Mouse (Mus musculus): ENCODE data around the gene Sirpa. TPM values are rescaled to one million over a fixed set of nuclear protein-coding genes. Genes with fewer than 3 reads are reported as not detected.

Sirpa gene
- total and polyA plus RNA-seq, 3 experiments: 28.3 to 29.4 (median 28.9) TPM

DNA sequence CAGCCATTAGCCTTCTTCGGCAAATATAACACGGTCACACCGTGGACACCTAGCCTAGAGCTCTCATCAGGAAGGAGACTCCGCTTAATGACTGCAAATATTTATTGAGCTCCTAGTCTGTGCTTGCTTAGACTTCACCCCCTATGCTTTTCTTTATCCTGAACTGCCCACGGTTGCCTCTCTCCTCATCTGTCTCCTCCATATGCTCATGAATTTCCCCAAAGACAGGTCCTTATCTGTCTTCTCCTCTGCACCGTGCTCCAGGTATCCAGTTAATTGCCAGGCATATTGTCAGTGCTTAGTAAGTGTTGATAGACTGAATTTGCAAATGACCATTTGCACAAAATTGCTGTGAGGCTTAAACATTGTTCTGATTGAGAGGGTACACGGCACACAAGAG, 23.5 kb upstream of the Sirpa start:
- H3K9ac ChIP-seq (ENCODE audit: low read depth, low read length): no peak overlapping the region
- no peak overlapping the region for H3K27ac ChIP-seq
- no peaks in the 10 kb centered on the region for H3K36me3 ChIP-seq (ENCODE audit: control insufficient read depth, insufficient read depth, low read length)
- TF ChIP-seq CTCF (IDR thresholded peaks at IDR 0.05) (no peak), POLR2A (IDR thresholded peaks at IDR 0.05; ENCODE audit: insufficient read depth, low read depth, low read length) (no peak), EP300 (IDR thresholded peaks at IDR 0.05; ENCODE audit: insufficient read depth, low read depth, low read length) (no peak)
- DNase-seq: no peak
- no peaks in the 10 kb centered on the region for H3K79me2 ChIP-seq (replicated peaks; ENCODE audit: control insufficient read depth, insufficient read depth, low read length)
- 76% methylated on average over 7 of the region's 7 CpGs for WGBS
- H3K4me1 ChIP-seq (ENCODE audit: control insufficient read depth, insufficient read depth, low read length): no peaks in the 10 kb centered on the region
- no peaks in the 10 kb centered on the region; the same call in 1 of the 2 replicates for H3K27me3 ChIP-seq (ENCODE audit: control insufficient read depth, insufficient read depth, low read length)
- intact Hi-C loops (cut with DNase I): no loop called here
- no peak overlapping the region for H3K4me3 ChIP-seq

GRCm38 (mm10) chr2:129569556-129569955, 23.1 kb upstream of the Sirpa start:
- Histone ChIP-seq H3K36me3 (ENCODE audit: control insufficient read depth, insufficient read depth, low read length) (no peaks in the 10 kb centered on the region), H3K4me3 (no peak overlapping the region), H3K27ac (no peak overlapping the region), H3K4me1 (ENCODE audit: control insufficient read depth, insufficient read depth, low read length) (no peaks in the 10 kb centered on the region), H3K79me2 (replicated peaks; ENCODE audit: control insufficient read depth, insufficient read depth, low read length) (no peaks in the 10 kb centered on the region), H3K9ac (ENCODE audit: low read depth, low read length) (no peak overlapping the region), H3K27me3 (ENCODE audit: control insufficient read depth, insufficient read depth, low read length) (peaks cover 1% of the 10 kb centered on the region; the same call in 1 of the 2 replicates)
- TF ChIP-seq EP300 (IDR thresholded peaks at IDR 0.05; ENCODE audit: insufficient read depth, low read depth, low read length) (no peak), CTCF (IDR thresholded peaks at IDR 0.05) (no peak), POLR2A (IDR thresholded peaks at IDR 0.05; ENCODE audit: insufficient read depth, low read depth, low read length) (no peak)
- WGBS: 65% methylated on average over 5 of the region's 5 CpGs
- DNase-seq: no peak
- intact Hi-C loops (cut with DNase I): no loop called here

DNA sequence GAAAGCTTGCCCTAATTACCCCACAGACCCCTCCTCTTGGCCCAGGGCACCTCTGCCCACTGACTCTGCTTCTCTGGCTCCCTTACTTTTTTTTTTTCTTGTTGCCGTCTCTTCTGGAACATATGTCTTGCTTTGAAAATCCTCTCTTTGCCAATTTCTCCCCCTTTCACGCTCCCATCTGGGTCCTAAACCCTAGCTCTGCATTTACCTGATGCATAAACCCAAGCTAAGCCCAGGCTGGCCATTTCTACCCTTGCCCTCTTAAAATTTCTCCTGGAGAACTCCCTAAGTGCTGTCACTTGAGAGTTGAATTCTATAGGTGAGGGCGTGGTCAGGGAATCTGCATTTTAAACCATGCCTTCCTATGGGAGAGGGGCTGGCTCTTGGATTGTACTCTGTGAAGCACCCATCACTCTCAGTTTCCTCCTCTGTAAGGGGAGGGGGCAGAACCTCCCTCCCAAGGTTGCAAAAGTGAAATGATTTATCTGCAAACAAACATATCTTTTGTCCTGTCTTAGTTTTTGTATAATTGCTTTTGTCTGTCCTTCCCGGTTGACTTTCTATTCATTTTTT, 18.8 kb upstream of the Sirpa start:
- Histone ChIP-seq H3K27ac (no peak overlapping the region), H3K36me3 (ENCODE audit: control insufficient read depth, insufficient read depth, low read length) (no peaks in the 10 kb centered on the region), H3K79me2 (replicated peaks; ENCODE audit: control insufficient read depth, insufficient read depth, low read length) (no peaks in the 10 kb centered on the region), H3K9ac (ENCODE audit: low read depth, low read length) (no peak overlapping the region), H3K27me3 (ENCODE audit: control insufficient read depth, insufficient read depth, low read length) (peaks cover 1% of the 10 kb centered on the region; the same call in 1 of the 2 replicates), H3K4me3 (no peak overlapping the region), H3K4me1 (ENCODE audit: control insufficient read depth, insufficient read depth, low read length) (no peaks in the 10 kb centered on the region)
- no peak for TF ChIP-seq EP300 (IDR thresholded peaks at IDR 0.05; ENCODE audit: insufficient read depth, low read depth, low read length)
- TF ChIP-seq CTCF (IDR thresholded peaks at IDR 0.05): no peak
- no peak for TF ChIP-seq POLR2A (IDR thresholded peaks at IDR 0.05; ENCODE audit: insufficient read depth, low read depth, low read length)
- intact Hi-C loops (cut with DNase I): no loop called here
- no peak for DNase-seq
- 48% methylated on average over 4 of the region's 4 CpGs for WGBS

DNA sequence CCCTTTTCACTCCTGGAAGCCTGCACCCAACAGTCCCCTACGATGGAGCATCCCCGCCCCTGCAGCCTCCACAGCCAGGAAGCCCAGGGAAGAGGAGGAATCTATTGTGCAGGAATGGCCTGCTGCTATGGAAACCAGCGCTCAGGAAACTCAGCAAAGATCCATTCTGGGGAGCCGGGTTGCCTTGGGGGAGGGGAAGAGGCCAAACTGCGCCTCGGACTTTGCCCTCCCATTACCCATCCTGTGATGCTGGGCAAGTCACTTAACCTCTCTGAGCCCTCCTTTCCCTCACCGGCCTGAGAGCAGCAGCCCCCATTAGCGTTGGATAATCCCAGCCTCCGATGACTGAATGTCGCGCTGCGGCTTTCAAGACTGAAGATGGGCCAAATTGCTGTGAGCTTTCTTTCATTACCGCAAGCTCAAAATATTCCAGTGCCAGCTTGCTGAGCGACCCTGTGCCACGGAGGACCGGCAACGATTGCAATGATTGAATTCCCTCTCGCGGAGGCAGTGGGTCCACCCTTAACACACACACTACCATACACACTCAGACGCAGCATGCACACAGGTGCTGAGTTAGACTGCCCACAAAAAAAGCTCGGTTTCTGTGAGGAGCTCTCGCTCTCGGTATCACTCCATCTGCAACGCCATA, 18.1 kb upstream of the Sirpa start:
- Histone ChIP-seq H3K79me2 (replicated peaks; ENCODE audit: control insufficient read depth, insufficient read depth, low read length) (no peaks in the 10 kb centered on the region), H3K4me1 (ENCODE audit: control insufficient read depth, insufficient read depth, low read length) (no peaks in the 10 kb centered on the region), H3K36me3 (ENCODE audit: control insufficient read depth, insufficient read depth, low read length) (no peaks in the 10 kb centered on the region), H3K27ac (no peak overlapping the region), H3K4me3 (no peak overlapping the region), H3K27me3 (ENCODE audit: control insufficient read depth, insufficient read depth, low read length) (peaks cover 1% of the 10 kb centered on the region; the same call in 1 of the 2 replicates), H3K9ac (ENCODE audit: low read depth, low read length) (no peak overlapping the region)
- 32% methylated on average over 24 of the region's 24 CpGs for WGBS
- intact Hi-C loops (cut with DNase I): no loop called here
- TF ChIP-seq POLR2A (IDR thresholded peaks at IDR 0.05; ENCODE audit: insufficient read depth, low read depth, low read length) (no peak), EP300 (IDR thresholded peaks at IDR 0.05; ENCODE audit: insufficient read depth, low read depth, low read length) (no peak), CTCF (IDR thresholded peaks at IDR 0.05) (no peak)
- DNase-seq: no peak

DNA sequence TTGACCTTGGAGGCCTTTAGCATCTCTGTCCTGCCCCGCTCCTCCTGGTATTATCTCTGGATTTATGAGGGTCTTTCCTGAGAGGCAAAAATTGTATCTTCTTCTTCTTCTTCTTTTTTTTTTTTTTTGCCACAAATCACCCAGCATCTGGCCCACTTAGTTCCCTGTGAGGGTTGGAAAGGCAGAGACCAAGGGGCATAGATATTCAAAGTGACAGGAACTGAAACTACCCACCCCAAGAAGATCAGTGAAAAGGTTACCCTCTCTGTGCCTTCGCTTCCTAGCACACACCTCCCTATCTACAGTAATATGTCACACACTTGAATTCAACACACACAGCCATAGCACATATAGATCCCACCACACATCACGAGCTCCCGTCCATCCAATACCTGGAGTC, 17.5 kb upstream of the Sirpa start:
- peaks cover 1% of the 10 kb centered on the region; the same call in 1 of the 2 replicates for H3K27me3 ChIP-seq (ENCODE audit: control insufficient read depth, insufficient read depth, low read length)
- no peaks in the 10 kb centered on the region for H3K36me3 ChIP-seq (ENCODE audit: control insufficient read depth, insufficient read depth, low read length)
- H3K79me2 ChIP-seq (replicated peaks; ENCODE audit: control insufficient read depth, insufficient read depth, low read length): no peaks in the 10 kb centered on the region
- H3K4me3 ChIP-seq: no peak overlapping the region
- intact Hi-C loops (cut with DNase I): no loop called here
- no peak for DNase-seq
- no peak overlapping the region for H3K9ac ChIP-seq (ENCODE audit: low read depth, low read length)
- H3K27ac ChIP-seq: no peak overlapping the region
- H3K4me1 ChIP-seq (ENCODE audit: control insufficient read depth, insufficient read depth, low read length): no peaks in the 10 kb centered on the region
- 95% methylated on average over 4 of the region's 4 CpGs for WGBS
- TF ChIP-seq POLR2A (IDR thresholded peaks at IDR 0.05; ENCODE audit: insufficient read depth, low read depth, low read length) (no peak), EP300 (IDR thresholded peaks at IDR 0.05; ENCODE audit: insufficient read depth, low read depth, low read length) (no peak), CTCF (IDR thresholded peaks at IDR 0.05) (no peak)

Data from heart, adult 2 months (tissue).